Mouse (Mus musculus): ENCODE data around the gene Btbd18.
"Not testable (repeated sequence)": the region's sequence is repeated elsewhere in the genome, so short reads cannot be mapped to it uniquely, and the experiment has no call there.

Btbd18 gene

DNA sequence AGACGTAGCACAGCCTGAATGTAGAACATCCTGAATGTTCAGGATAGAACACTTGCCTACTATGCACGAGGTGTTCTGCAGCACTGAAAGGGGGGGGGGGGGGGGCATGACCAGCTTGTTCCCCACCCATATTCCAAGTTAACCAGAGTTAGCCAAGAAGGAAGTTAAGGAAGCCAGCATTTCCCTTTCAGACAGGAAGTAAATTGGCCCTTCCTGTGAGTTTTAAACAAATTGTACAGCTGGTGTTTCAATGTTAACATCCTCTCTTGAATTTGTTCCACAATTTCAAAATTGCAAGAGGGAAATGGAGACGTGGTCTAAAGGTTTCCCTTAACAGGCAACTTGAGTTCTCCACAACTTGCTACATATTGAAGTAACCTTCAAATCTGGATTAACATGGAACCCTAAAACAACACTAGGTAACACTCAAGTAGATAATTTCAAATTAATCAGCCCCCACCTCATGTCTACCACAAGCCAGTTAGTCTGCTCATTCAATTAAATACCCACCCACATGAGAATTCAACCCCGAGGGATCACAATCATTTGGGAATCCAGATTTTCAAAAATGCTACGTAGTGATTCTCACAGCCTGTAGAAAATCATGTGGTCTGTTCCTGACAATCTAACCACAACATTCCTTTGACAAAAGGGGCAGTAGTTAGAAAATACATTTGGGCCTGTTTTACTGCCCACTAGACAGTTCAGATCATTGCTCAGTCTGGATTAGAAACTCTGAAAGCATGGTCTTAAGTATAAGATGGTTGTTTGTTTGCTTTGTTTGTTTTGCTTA lies 20.3 kb upstream of the Btbd18 start:
- in situ Hi-C loops (cut with MboI; ENCODE audit: low pct_unique_long_range_greater_than_20kb in 1 of 2, low sequenced_read_pairs in 2 of 2, unreplicated experiment in 1 of 2): no loop called here

DNA sequence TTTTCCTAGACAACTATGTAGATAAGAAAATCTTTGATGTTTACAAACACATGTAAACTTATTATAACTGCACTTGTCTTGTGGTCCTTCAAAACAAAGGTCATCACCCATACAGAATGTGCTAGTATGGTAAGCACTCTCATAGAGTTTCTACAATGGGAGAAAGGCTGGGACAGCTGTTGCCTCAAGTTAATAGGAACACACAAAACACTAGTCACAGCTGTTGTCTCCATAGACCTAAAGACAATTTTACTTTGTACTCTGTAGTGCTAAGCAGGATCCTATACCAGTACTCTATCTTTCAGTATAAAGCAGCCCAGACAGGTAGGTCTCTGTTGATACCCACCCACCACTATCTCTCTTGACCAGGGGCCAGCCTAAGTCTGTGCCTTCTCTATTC lies 18.0 kb upstream of the Btbd18 start:
- in situ Hi-C loops (cut with MboI; ENCODE audit: low pct_unique_long_range_greater_than_20kb in 1 of 2, low sequenced_read_pairs in 2 of 2, unreplicated experiment in 1 of 2): no loop called here

DNA sequence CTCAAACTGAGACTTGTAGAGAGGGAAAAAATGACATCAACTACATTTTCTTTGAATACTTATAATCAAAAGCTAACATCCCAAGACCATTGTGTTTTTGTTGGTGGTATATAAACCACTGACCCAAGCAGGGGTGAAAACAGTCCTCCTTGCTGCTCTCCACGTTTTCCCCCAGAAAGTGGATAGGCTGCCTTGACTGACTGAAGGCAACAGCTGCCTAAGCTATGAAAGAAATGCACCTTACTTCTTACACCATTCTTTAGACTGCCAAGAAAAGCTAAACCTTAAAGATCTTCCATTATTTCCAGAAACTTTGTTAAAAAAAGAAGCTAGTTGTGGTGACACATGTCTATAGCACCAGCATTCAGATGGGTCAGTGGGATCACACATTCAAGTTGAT lies 12.7 kb upstream of the Btbd18 start:
- in situ Hi-C loops (cut with MboI; ENCODE audit: low pct_unique_long_range_greater_than_20kb in 1 of 2, low sequenced_read_pairs in 2 of 2, unreplicated experiment in 1 of 2): no loop called here

DNA sequence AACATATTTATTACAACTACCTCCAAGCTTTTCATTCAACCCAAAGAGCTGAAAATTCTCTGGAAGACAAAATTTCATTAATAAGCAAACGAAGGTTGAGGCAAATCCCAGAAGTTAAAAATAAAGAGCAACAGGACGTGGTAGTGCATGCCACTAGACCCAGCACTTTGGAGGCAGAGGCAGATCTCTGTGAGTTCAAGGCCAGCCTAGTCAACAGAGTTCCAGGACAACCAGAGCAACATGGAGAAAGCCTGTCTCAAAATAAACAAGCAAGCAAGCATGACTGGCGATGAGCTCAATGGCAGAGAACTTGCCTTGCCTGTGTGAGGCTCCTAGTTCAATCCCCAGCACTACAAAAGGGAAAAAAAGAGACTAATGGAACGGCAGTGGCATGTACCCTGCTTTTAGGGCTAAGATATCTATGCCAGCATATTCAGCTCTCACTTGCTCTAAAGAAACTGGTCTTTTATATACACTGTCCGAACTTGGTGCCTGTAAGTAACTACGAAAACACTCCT lies 11.8 kb upstream of the Btbd18 start:
- in situ Hi-C loops (cut with MboI; ENCODE audit: low pct_unique_long_range_greater_than_20kb in 1 of 2, low sequenced_read_pairs in 2 of 2, unreplicated experiment in 1 of 2): no loop called here

DNA sequence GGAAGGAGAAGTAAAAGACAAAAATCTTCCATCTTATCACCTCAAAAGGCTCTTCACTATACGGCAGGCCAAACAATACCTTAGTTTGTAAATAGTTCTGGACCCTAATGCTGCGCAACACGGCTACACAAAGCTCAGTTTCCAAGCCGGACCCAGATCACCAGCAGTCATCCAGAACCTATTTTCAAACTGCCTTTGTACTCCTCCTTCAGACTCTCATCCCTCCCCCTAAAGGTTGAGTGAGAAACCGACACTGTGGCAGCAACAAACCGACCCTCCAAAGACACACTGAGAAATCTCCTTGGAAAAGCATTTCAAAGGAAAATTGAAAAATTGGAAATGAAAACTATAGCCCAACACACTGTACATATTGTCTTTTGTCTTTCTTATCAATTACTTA lies 10.5 kb upstream of the Btbd18 start:
- in situ Hi-C loops (cut with MboI; ENCODE audit: low pct_unique_long_range_greater_than_20kb in 1 of 2, low sequenced_read_pairs in 2 of 2, unreplicated experiment in 1 of 2): no loop called here

DNA sequence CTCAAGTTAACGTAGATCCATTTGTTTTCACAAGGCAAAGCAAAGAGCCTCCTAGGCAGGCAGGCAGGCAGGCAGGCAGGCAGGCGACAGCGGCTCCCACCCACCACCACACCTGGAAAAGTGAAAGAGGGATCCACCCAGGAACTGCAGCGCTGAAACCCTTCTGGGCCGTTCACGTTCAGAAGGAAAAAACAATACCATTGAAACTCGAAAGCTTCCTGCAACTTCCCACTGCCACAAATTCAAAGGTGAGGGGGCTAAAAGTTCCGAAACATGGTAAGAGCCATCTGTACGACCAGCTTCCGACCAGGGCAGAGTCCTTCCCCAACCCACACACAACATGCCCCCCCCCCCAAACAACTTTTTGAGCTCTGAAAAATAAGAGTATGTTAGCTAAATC lies 9.2 kb upstream of the Btbd18 start:
- in situ Hi-C loops (cut with MboI; ENCODE audit: low pct_unique_long_range_greater_than_20kb in 1 of 2, low sequenced_read_pairs in 2 of 2, unreplicated experiment in 1 of 2): loop anchor here in 1 of 2 experiments (5.0 kb wide), 1 partner anchor 177 kb away; no protein-coding TSS in a partner anchor

DNA sequence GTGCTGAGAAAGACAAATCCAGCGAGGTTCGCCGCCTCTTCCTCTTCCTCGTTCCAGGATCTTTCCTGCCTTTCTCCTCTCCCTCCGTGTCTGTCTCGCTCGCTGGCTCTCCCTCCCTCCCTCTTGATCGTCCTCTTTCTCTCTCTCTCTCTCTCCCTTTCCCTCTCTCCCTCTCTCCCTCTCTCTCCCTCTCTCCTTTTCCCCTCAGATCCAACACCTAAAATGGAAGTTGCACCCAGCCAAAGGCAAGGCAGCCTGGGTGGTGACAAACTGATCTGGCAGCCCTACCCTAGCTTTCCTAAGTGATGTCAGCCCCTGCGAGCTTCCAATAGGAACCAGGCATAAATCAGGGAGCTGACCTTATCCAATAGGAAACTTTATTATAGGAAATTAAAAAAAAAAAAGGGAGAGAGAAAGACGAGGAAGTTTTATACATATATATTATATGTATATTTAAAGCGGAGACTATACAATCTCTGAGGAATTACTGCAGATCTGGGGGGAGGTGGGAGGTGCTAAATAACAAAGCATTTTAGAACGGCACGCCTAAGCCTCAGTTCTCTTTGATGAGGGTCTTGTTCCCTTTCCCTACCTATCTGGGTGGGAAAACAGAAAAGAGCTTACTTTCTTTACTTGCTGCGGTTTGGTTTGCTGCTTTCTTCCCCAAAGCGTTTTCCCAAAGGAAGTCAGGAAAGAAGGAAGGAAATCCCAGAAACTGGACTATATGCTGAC lies 8.2 kb upstream of the Btbd18 start, which contains the start of gene Ctnnd1:
Gene Ctnnd1 (minus strand): TSS at position 302 of the 732 bp plus-strand sequence.
- in situ Hi-C loops (cut with MboI; ENCODE audit: low pct_unique_long_range_greater_than_20kb in 1 of 2, low sequenced_read_pairs in 2 of 2, unreplicated experiment in 1 of 2): loop anchor here in 1 of 2 experiments (5.0 kb wide), 1 partner anchor 178 kb away; no protein-coding TSS in a partner anchor

DNA sequence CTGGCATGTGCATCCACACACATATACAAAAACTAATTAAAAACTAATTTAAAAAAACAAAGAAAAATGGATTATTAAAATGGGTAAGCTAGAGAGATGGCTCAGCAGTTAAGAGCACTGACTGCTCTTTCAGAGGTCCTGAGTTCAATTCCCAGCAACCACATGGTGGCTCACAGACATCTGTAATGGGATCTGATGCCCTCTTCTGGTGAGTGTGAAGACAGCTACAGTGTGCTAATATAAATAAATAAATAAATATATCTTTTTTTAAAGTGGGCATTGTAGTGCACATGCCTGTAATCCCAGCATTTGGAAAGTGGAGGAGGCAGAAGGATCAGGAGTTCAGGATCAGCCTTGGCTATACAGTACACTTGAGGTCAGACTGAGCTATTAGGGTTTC lies 5.5 kb upstream of the Btbd18 start:
- in situ Hi-C loops (cut with MboI; ENCODE audit: low pct_unique_long_range_greater_than_20kb in 1 of 2, low sequenced_read_pairs in 2 of 2, unreplicated experiment in 1 of 2): loop anchor here in 1 of 2 experiments (5.0 kb wide), 1 partner anchor 181 kb away; no protein-coding TSS in a partner anchor

DNA sequence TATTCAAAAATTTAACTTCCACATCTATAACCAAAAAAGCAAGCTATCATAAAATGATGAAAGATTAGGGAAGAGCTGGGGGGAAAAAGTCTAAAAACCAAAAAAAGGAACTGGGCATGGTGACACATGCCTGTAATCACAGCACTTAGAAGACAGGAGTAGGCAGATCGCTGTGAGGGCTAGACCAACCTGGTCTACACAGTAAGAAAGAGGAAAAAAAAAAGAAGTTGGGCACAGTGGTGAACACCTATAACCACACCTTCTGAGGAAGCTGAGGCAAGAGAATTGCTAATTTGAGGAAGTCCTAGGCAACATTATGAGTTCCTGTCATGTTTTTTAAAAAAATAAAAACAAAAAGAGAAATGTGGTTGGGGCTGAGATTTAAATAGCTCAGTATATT lies 3.0 kb upstream of the Btbd18 start:
- in situ Hi-C loops (cut with MboI; ENCODE audit: low pct_unique_long_range_greater_than_20kb in 1 of 2, low sequenced_read_pairs in 2 of 2, unreplicated experiment in 1 of 2): no loop called here

DNA sequence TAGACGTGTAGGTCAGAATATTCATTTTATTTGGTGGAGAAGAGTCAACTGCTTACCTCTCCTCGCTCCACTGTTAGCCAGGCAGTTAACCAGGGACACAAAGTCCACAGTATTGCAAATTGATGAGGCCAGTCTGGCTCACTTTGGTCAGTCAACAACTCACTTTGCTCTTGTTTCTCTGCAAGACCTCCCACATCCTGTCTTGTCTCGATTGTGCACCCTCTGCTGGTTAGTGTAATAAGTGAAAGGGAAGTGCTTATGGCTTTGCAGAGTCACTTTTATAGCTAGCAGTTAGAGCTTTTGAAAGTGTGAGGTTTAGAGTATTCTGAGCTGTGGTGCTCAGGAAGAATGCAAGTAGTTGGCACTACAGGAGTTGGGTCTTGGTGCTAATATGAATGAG lies 1.4 kb downstream of the Btbd18 start:
- in situ Hi-C loops (cut with MboI; ENCODE audit: low pct_unique_long_range_greater_than_20kb in 1 of 2, low sequenced_read_pairs in 2 of 2, unreplicated experiment in 1 of 2): loop anchor here (10.0 kb wide), 2 partner anchors 175 to 205 kb away; no protein-coding TSS in a partner anchor

DNA sequence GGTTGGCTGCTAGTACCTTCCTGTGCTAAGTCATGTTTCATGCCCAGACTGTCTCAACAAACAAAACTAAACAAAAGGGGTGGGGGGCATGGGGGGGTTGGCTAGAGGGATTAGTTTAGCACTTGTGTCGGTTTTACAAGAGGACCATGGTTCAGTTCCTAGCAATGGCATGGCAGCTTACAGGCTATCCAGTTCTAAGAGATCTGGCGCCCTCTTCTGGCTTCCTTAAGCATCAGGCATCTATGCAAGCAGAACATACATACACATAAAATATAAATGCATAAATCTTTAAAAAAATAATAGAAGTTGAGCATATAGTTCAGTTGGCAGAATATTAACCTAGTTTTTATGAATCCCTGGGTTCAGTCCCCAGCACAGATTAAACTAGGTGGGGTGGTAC lies 4.0 kb downstream of the Btbd18 start:
- in situ Hi-C loops (cut with MboI; ENCODE audit: low pct_unique_long_range_greater_than_20kb in 1 of 2, low sequenced_read_pairs in 2 of 2, unreplicated experiment in 1 of 2): loop anchor here (10.0 kb wide), 2 partner anchors 178 to 208 kb away; no protein-coding TSS in a partner anchor

DNA sequence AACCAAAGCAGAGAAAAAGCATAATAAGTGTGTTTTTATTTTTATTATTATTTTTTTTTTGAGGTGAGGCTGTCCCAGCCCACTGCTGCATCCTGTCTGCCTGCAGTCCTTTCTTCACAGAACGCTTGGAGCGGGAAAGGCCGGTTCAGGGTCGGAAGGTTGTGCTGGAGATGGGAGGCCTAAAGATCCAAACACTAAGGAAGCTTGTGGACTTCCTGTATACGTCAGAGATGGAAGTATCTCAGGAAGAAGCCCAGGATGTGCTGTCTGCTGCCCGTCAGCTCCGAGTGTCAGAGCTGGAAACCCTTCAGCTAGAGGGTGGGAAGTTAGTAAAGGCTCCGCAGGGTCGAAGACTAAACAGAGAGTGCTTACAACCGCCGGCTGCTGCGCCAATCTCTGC lies 7.2 kb downstream of the Btbd18 start:
- in situ Hi-C loops (cut with MboI; ENCODE audit: low pct_unique_long_range_greater_than_20kb in 1 of 2, low sequenced_read_pairs in 2 of 2, unreplicated experiment in 1 of 2): loop anchor here (10.0 kb wide), 2 partner anchors 181 to 211 kb away; no protein-coding TSS in a partner anchor

DNA sequence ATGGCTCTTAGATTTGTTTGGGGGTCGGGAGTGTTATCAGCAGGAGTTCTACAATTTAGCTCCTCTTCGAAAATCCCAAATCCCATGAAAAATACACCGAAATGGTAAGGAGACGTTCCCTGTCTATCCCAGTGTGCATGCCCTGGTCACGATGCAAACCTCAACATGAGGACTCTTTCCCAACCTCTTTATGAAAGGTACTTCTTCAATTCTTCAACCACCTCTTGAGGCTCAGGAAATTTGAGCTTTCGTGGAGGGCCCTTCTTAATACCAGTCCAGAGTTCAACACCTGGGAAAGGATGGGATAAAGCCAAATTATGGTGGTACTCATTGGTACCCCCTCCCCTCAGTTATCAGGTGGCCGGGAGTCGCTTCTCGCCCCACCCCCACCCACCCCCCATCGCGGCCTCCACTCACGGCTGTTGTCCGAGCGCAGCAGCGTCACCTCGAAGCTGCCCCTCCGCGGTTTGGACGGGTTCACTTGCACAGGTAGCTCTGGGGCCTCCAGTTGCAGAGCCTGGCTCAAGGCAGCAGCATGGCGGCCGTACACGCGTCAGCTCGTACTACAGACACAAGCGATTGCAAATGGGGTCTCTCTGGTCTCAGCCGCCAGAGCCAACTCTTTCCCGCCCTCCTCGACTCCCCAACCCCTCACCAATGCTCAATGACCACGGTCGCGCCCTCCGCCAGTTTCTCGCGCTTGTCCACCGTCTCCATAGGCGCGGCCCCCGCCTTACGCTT lies 11.1 kb downstream of the Btbd18 start:
- in situ Hi-C loops (cut with MboI; ENCODE audit: low pct_unique_long_range_greater_than_20kb in 1 of 2, low sequenced_read_pairs in 2 of 2, unreplicated experiment in 1 of 2): loop anchor here (10.0 kb wide), 2 partner anchors 185 to 215 kb away; no protein-coding TSS in a partner anchor

DNA sequence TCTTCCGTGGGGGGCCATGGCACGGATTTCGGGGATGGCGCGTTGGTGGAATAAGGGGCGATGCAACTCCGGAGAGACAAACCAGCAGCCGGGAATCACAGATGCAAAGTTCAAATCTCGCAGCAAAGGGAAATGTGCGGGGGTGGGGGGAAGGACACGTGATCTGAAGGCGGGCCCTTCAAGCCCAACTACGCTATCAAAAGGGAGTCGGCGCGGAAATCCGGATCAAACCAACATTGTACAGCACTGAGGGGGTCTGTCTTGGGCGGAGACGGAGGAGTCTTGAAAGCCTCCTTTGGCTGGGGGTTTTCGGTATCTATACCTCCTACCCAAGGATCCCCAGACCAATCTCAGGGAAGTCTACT lies 11.7 kb downstream of the Btbd18 start, which contains the start of gene Selenoh:
Gene Selenoh (minus strand): TSS at position 202 of the 365 bp plus-strand sequence.
- in situ Hi-C loops (cut with MboI; ENCODE audit: low pct_unique_long_range_greater_than_20kb in 1 of 2, low sequenced_read_pairs in 2 of 2, unreplicated experiment in 1 of 2): no loop called here

DNA sequence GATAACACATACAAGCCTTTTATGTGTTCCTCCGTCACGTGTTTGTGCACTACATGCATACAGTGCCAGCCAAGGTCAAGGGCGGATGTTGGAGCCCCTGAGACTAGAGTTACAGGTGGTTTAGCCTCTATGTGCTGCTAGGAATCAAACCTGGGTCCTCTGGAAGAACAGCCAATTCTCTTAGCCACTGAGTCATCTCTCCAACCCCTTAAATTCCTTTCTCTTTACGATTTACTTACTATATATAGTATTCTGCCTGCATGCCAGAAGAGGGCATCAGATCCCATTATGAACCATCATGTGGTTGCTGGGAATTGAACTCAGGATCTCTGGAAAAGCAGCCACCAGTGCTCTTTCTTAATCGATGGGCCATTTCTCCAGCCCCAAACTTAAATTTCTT lies 12.7 kb downstream of the Btbd18 start:
- in situ Hi-C loops (cut with MboI; ENCODE audit: low pct_unique_long_range_greater_than_20kb in 1 of 2, low sequenced_read_pairs in 2 of 2, unreplicated experiment in 1 of 2): not testable (repeated sequence)

DNA sequence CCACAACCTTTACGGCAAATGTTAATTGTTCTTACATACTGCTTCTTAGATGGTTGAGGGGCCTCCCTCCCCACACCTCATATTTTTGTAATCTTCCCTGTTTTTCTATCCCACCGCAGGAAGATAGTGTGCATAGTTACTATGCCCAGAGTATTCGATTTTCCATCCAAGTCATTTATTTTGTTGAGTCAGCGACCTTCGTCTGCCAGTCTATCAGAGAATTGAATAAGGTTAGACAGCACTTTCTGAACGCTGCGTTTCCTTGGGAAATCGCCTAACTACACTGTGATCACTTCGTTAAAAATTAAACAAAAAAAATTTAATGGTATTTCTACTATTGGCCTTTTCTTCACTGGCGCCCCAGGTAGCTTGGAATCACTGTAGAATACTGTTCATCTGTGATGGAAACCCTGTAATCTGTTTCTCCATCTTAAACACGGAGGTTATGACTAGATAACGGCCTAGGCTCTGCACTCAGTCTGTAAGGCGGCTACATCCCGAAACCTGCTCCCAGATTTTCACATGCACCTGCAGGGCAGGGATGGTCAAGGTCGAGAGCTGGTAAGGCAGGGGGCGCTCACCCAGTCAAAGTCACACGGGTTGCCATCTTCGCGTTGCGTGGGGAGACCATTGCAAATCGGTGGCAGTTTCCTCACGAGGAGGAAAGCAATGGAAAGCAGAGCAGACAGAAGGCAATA lies 18.5 kb downstream of the Btbd18 start:
- in situ Hi-C loops (cut with MboI; ENCODE audit: low pct_unique_long_range_greater_than_20kb in 1 of 2, low sequenced_read_pairs in 2 of 2, unreplicated experiment in 1 of 2): no loop called here

DNA sequence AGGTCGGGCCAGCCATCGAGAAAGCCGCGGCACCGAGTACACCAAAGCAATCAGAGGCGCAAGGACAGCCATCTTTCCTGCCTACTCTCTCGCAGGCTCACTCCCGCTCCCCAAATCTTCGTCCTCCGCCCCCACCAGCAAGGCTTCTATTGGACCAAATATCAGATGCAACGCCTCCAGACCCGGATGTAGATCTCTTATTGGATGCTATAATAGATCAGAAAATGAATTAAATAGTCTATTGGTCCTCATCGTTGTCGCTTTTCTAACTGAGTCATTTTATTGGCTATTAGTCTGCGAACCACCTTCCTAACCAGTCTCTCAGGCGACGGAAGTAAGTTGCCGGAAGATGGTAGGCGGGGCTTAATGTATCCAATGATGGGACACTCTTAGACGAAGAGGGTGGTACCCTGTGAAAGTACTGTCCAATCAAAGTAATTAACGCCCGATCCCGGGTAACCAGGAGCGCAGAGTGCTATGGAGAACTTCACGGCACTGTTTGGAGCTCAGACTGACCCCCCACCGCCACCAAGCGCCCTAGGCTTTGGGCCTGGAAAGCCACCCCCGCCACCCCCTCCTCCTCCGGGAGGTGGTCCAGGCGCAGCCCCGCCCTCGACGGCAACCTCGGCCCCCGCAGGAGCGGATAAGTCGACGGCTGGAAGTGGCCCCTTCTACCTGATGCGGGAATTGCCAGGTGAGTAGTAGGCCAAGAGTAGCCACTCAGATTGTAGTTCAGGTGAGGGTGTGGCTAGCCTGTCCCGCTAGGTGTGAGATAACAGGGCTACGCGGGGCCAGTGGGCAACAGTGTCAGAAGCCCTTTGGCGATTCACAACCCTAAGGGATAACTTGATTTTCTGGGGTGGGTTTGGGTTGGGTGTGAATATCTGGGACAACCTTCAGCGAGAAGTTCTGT lies 19.3 kb downstream of the Btbd18 start, which contains the start of the genes Gm28635 and Med19:
Gene Gm28635 (minus strand): TSS at position 74 of the 913 bp plus-strand sequence.
Gene Med19 (plus strand): TSS at position 435 of the 913 bp plus-strand sequence.
- in situ Hi-C loops (cut with MboI; ENCODE audit: low pct_unique_long_range_greater_than_20kb in 1 of 2, low sequenced_read_pairs in 2 of 2, unreplicated experiment in 1 of 2): no loop called here

Data from mouse embryonic stem cell (cell line).